Mouse (Mus musculus) bone marrow macrophage, adult 2 months (primary cell): ENCODE data around the gene Olfr520. TPM values are rescaled to one million over a fixed set of nuclear protein-coding genes. Genes with fewer than 3 reads are reported as not detected.
"Not testable (repeated sequence)": the region's sequence is repeated elsewhere in the genome, so short reads cannot be mapped to it uniquely, and the experiment has no call there.

Source experiments
- H3K27ac ChIP-seq: 2 replicates; pipeline ENCODE4 v1.5.1; 2012; ENCODE audit warnings: low read depth, low read length; ENCODE audit not compliant: insufficient read depth
- H3K4me1 ChIP-seq: 2 replicates; pipeline ENCODE4 v1.6.1; 2012; ENCODE audit warnings: low read length; ENCODE audit not compliant: control insufficient read depth, insufficient read depth
- H3K4me3 ChIP-seq: 2 replicates; pipeline ENCODE4 v1.5.1; 2012; ENCODE audit warnings: mild to moderate bottlenecking, low read length, moderate library complexity; ENCODE audit not compliant: insufficient read depth
- CTCF ChIP-seq: IDR thresholded peaks from 2 replicates; pipeline ENCODE4 v1.5.1; 2012; ENCODE audit warnings: low read depth, mild to moderate bottlenecking, low read length, moderate library complexity
- POLR2A ChIP-seq: IDR thresholded peaks from 2 replicates; pipeline ENCODE4 v1.6.1; 2012; ENCODE audit warnings: mild to moderate bottlenecking, low read depth, low read length, borderline replicate concordance
- polyA plus RNA-seq: library from polyadenylated mRNA; stranded (reverse); fragments of >200 nt; gene quantifications from 2 replicates; pipeline ENCODE4 v1.2.4, GENCODE M21; 2012; ENCODE audit not compliant: missing spikeins, insufficient read depth, insufficient read length

Gene Olfr520
- not detected in 2 replicates for polyA plus RNA-seq

- no peaks in the 10 kb centered on the region for H3K4me1 ChIP-seq
- no peak within 1 kb of the TSS for H3K4me3 ChIP-seq
- no peak for TF ChIP-seq CTCF
- TF ChIP-seq POLR2A: no peak
- no peak within 1 kb of the TSS for H3K27ac ChIP-seq
These were observed at the start of gene Olfr520 for GRCm38 (mm10) chr7:99729973-99730372. Gene Olfr520 (plus strand): TSS chr7:99730273.

- H3K27ac ChIP-seq: 0 out of 2 replicates have a peak overlapping the region, but pooled peaks have one; percentile 0
- H3K4me3 ChIP-seq: no peak overlapping the region
- no peak for TF ChIP-seq POLR2A
- TF ChIP-seq CTCF: no peak
- peaks cover 34% of the 10 kb centered on the region for H3K4me1 ChIP-seq
These were observed 49.3 kb upstream of the Olfr520 start for GRCm38 (mm10) chr7:99680771-99681170.

GRCm38 (mm10) chr7:99684086-99684485, 46.0 kb upstream of the Olfr520 start:
- H3K4me1 ChIP-seq: peaks cover 11% of the 10 kb centered on the region
- TF ChIP-seq CTCF (no peak), POLR2A (no peak)
- H3K4me3 ChIP-seq: no peak overlapping the region
- no peak overlapping the region for H3K27ac ChIP-seq

- H3K4me1 ChIP-seq: no peaks in the 10 kb centered on the region
- no peak overlapping the region for H3K4me3 ChIP-seq
- TF ChIP-seq CTCF: no peak
- TF ChIP-seq POLR2A: no peak
- H3K27ac ChIP-seq: no peak overlapping the region
These were observed 39.3 kb upstream of the Olfr520 start for GRCm38 (mm10) chr7:99690819-99691218.

GRCm38 (mm10) chr7:99692396-99692795, 37.7 kb upstream of the Olfr520 start:
- TF ChIP-seq POLR2A: no peak
- TF ChIP-seq CTCF: no peak
- Histone ChIP-seq H3K4me3 (no peak overlapping the region), H3K27ac (no peak overlapping the region), H3K4me1 (no peaks in the 10 kb centered on the region)

GRCm38 (mm10) chr7:99693387-99693786, 36.7 kb upstream of the Olfr520 start:
- Histone ChIP-seq H3K27ac (no peak overlapping the region), H3K4me1 (no peaks in the 10 kb centered on the region), H3K4me3 (no peak overlapping the region)
- TF ChIP-seq POLR2A (no peak), CTCF (no peak)

GRCm38 (mm10) chr7:99693976-99694375, 36.1 kb upstream of the Olfr520 start:
- H3K27ac ChIP-seq: no peak overlapping the region
- no peak for TF ChIP-seq POLR2A
- no peak for TF ChIP-seq CTCF
- H3K4me1 ChIP-seq: no peaks in the 10 kb centered on the region
- H3K4me3 ChIP-seq: no peak overlapping the region

- H3K4me3 ChIP-seq, H3K27ac ChIP-seq, H3K4me1 ChIP-seq: not testable (repeated sequence)
These were observed 35.6 kb upstream of the Olfr520 start for GRCm38 (mm10) chr7:99694424-99694823.

GRCm38 (mm10) chr7:99695471-99696057, 34.5 kb upstream of the Olfr520 start:
- no peak overlapping the region for H3K4me3 ChIP-seq
- no peaks in the 10 kb centered on the region for H3K4me1 ChIP-seq
- TF ChIP-seq CTCF (no peak), POLR2A (no peak)

GRCm38 (mm10) chr7:99698576-99698975, 31.5 kb upstream of the Olfr520 start:
- Histone ChIP-seq H3K4me3 (no peak overlapping the region), H3K27ac (no peak overlapping the region), H3K4me1 (no peaks in the 10 kb centered on the region)
- TF ChIP-seq CTCF: no peak
- TF ChIP-seq POLR2A: no peak

More at GRCm38 (mm10) chr7:99695471-99696057, 34.5 kb upstream of the Olfr520 start:
- no peak overlapping the region for H3K27ac ChIP-seq

GRCm38 (mm10) chr7:99699106-99699505, 31.0 kb upstream of the Olfr520 start:
- TF ChIP-seq POLR2A (no peak), CTCF (no peak)
- no peak overlapping the region for H3K4me3 ChIP-seq

More at GRCm38 (mm10) chr7:99699106-99699505, 31.0 kb upstream of the Olfr520 start:
- Histone ChIP-seq H3K27ac (no peak overlapping the region), H3K4me1 (no peaks in the 10 kb centered on the region)
